Mouse (Mus musculus) neural tube, embryonic 14.5 days (tissue): ENCODE results near the gene Camkmt. TPM values are rescaled to one million over a fixed set of nuclear protein-coding genes. Genes with fewer than 3 reads are reported as not detected.

Experiments used
- ATAC-seq: fragments of 200-750 bp; cut with Nextera tagmentation; 2 replicates; pipeline ENCODE4 v1.8.0; 2017; ENCODE audit warnings: low read depth, mild to moderate bottlenecking, moderate TSS enrichment, moderate library complexity
- H3K27ac ChIP-seq: fragments of 300-500 bp; sonication (generic); 2 replicates; pipeline ENCODE4 v1.5.1; 2014; ENCODE audit warnings: low read depth, mild to moderate bottlenecking, control low read depth, low read length, moderate library complexity, mixed read lengths
- H3K27me3 ChIP-seq: fragments of 300-500 bp; sonication (generic); 2 replicates; pipeline ENCODE4 v1.6.1; 2014; ENCODE audit warnings: low read length; ENCODE audit not compliant: control insufficient read depth, insufficient read depth
- H3K36me3 ChIP-seq: fragments of 300-500 bp; sonication (generic); 2 replicates; pipeline ENCODE4 v1.6.1; 2014; ENCODE audit warnings: low read length, mixed read lengths; ENCODE audit not compliant: control insufficient read depth, insufficient read depth
- H3K4me1 ChIP-seq: fragments of 300-500 bp; sonication (generic); 2 replicates; pipeline ENCODE4 v1.6.1; 2014; ENCODE audit warnings: low read length; ENCODE audit not compliant: control insufficient read depth, insufficient read depth
- H3K4me2 ChIP-seq: fragments of 300-500 bp; sonication (generic); 2 replicates; pipeline ENCODE4 v1.6.1; 2014; ENCODE audit warnings: mild to moderate bottlenecking, low read depth, low read length, control low read depth
- H3K4me3 ChIP-seq: fragments of 300-500 bp; sonication (generic); 2 replicates; pipeline ENCODE4 v1.5.1; 2014; ENCODE audit warnings: low read depth, low read length, control low read depth, mixed read lengths
- H3K9ac ChIP-seq: fragments of 300-500 bp; sonication (generic); replicated peaks from 2 replicates; pipeline ENCODE4 v1.6.1; 2014; ENCODE audit warnings: low read depth, mild to moderate bottlenecking, control low read depth, low read length, mixed read lengths
- H3K9me3 ChIP-seq: fragments of 300-500 bp; sonication (generic); 2 replicates; pipeline ENCODE4 v1.6.1; 2016; ENCODE audit warnings: low read length; ENCODE audit not compliant: control insufficient read depth
- WGBS: fragments of 180-500 bp; shearing (Covaris S2); extraction: QIAGEN DNeasy Blood & Tissue Kit; methylation state at CpG from one replicate; pipeline ENCODE4 v1.1.7; 2014; 5-methylcytosine and 5-hydroxymethylcytosine counted together
- polyA plus RNA-seq: library from polyadenylated mRNA; unstranded; fragments of >200 nt; fragmentation: Nextera tagmentation; extraction: Ambion mirVana; gene quantifications from 2 replicates; pipeline ENCODE4 v1.2.1, GENCODE M21; 2014

Camkmt gene
- polyA plus RNA-seq, 1 experiment from 2014 or later: 24.5 TPM

DNA sequence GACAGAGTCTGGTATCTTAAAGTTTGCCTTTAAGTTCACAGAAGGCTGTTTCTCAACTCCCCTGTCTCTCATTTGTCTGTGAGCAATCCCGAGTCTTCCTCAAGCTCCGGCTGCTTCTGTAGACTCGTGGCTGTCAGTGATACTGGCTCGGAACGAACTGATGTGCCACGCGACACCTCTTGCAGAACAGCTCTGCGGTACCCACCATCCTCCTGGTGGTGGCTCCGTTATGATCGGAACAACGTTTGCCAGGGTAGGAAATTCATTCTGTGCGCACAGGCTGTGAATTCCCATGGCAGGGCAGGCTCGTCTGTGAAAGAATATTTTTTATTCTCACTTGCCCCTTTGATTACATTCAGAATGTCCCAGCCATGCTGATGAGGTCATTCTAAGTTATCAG is 221.0 kb downstream of the Camkmt start:
- Histone ChIP-seq H3K4me3 (no peak overlapping the region), H3K27ac (no peak overlapping the region), H3K4me1 (no peaks in the 10 kb centered on the region), H3K36me3 (no peaks in the 10 kb centered on the region), H3K4me2 (no peak overlapping the region), H3K9me3 (no peaks in the 10 kb centered on the region), H3K27me3 (no peaks in the 10 kb centered on the region), H3K9ac (no peak overlapping the region)
- no peak for ATAC-seq
- 71% methylated on average over 13 of the region's 13 CpGs for WGBS

DNA sequence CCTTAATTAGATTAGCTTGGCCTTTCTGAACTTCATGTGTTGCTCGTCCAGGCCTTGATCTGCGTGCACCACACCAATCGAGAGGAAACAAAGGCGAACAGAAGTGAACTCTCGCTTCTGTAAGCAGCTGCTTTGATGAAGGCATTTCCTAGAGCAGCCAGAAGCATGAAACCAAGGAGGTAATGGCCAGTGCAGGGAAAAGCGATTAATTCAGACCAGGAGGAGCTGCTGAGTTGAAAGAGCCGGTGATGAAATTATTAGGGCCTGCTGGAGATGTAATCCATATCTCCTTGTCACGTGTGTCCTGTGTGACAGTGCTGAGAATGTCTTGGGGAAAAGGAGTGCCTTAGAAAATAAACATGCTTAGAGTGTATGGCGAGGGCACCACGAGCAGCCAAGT is 228.0 kb downstream of the Camkmt start:
- 85% methylated on average over 10 of the region's 10 CpGs for WGBS
- H3K27me3 ChIP-seq: no peaks in the 10 kb centered on the region

DNA sequence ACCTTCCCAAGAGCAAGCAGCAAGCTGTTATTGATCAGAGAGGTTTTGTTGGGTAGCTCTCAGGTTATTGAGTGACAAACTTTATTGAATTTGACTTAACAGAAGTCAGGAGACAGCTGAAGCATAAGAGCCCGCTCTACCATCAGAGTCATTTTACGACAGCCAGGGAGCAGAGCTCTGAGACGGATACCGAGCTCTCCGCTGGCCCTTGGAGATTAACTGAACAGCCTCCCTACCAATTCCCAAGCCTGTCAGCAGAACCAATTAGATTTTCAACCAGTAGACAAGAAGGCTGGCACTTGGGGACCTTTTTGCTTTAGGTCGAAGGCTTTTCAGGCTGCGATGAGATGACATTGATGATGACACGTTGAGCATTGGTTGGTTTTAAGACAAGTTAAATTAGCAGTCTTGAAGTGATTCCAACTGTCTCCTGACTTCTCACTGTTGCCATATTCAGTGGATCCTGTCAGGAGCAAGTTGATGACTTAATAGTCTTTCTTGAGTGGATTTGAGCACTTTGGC is 229.5 kb downstream of the Camkmt start:
- 71% methylated on average over 8 of the region's 8 CpGs for WGBS
- H3K4me3 ChIP-seq: no peak overlapping the region
- H3K36me3 ChIP-seq: no peaks in the 10 kb centered on the region
- no peak overlapping the region for H3K9ac ChIP-seq
- no peaks in the 10 kb centered on the region for H3K27me3 ChIP-seq
- H3K9me3 ChIP-seq: no peaks in the 10 kb centered on the region
- no peaks in the 10 kb centered on the region for H3K4me1 ChIP-seq
- no peak overlapping the region for H3K27ac ChIP-seq
- H3K4me2 ChIP-seq: no peak overlapping the region
- ATAC-seq: no peak

More for the DNA sequence above, 228.0 kb downstream of the Camkmt start:
- Histone ChIP-seq H3K9me3 (no peaks in the 10 kb centered on the region), H3K4me3 (no peak overlapping the region), H3K27ac (no peak overlapping the region), H3K9ac (no peak overlapping the region), H3K36me3 (no peaks in the 10 kb centered on the region), H3K4me2 (no peak overlapping the region), H3K4me1 (no peaks in the 10 kb centered on the region)
- ATAC-seq: no peak

DNA sequence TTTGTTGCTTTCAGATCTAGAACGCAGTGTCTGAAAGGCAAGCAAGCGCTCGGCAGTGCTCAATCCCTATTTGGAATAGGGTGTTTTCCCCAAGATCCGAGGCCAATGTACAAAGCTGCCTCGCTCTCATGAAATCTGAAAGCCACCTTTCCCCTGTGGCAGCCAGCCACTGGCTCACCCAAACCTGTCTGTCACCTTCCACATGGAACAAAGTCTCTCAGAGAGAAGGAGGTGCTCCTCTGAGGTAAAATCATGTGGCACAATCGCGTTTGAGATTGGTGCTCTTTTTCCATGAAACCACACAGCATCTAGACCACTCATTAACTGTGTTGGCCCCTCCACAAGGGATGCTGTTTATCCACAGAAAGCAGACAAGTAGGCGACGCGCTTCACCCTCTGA is 238.5 kb downstream of the Camkmt start:
- Histone ChIP-seq H3K4me1 (no peaks in the 10 kb centered on the region), H3K27me3 (no peaks in the 10 kb centered on the region), H3K27ac (no peak overlapping the region), H3K4me3 (no peak overlapping the region), H3K9me3 (no peaks in the 10 kb centered on the region), H3K9ac (no peak overlapping the region), H3K4me2 (no peak overlapping the region), H3K36me3 (no peaks in the 10 kb centered on the region)
- 93% methylated on average over 10 of the region's 10 CpGs for WGBS
- no peak for ATAC-seq

DNA sequence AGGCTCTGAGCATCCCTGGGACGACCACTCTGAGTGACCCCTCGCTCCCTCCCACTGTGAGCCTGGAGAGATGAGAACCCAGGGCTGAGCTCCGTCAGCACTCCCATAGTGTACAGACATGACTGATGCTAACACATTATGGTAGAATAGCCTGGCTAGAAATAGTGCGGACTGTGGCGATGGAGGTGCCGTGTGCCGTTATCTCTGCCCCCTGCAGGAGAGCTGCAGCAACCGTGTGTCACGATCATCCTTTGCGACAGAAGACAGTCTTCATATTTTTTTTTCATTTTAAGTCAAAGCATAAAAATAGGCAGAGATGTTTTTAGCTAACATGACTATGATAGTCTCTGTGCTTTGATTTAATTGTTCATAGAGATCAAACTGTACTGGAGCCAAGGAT is 245.1 kb downstream of the Camkmt start:
- H3K27me3 ChIP-seq: no peaks in the 10 kb centered on the region
- no peak overlapping the region for H3K4me2 ChIP-seq
- 83% methylated on average over 10 of the region's 10 CpGs for WGBS
- H3K27ac ChIP-seq: no peak overlapping the region
- no peaks in the 10 kb centered on the region for H3K36me3 ChIP-seq
- ATAC-seq: no peak
- no peak overlapping the region for H3K4me3 ChIP-seq
- no peaks in the 10 kb centered on the region for H3K9me3 ChIP-seq
- H3K9ac ChIP-seq: no peak overlapping the region
- H3K4me1 ChIP-seq: no peaks in the 10 kb centered on the region

DNA sequence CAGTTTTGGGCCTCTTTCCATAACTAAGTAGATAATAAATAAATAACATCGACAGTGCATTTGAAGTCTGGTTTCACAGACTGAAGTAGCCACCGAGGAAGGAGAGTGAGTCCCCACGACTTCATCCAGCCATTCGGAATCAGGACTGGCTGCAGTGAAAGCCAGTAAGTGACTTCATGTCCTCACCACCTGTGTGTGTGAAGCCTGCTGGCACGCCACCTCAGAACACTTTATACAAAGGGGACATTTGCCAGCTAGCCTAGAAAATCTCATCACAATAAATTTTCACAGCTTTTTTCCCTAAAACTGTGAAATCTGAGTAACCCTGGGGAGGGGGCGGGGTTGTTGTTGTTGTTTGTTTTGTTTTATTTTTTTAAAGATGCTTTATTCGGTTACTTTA is 247.3 kb downstream of the Camkmt start:
- H3K4me1 ChIP-seq: no peaks in the 10 kb centered on the region
- H3K36me3 ChIP-seq: no peaks in the 10 kb centered on the region
- H3K9me3 ChIP-seq: no peaks in the 10 kb centered on the region
- H3K27me3 ChIP-seq: no peaks in the 10 kb centered on the region
- no peak overlapping the region for H3K27ac ChIP-seq
- no peak overlapping the region for H3K4me3 ChIP-seq
- WGBS: 84% methylated on average over 7 of the region's 7 CpGs
- no peak overlapping the region for H3K4me2 ChIP-seq
- ATAC-seq: no peak
- no peak overlapping the region for H3K9ac ChIP-seq

DNA sequence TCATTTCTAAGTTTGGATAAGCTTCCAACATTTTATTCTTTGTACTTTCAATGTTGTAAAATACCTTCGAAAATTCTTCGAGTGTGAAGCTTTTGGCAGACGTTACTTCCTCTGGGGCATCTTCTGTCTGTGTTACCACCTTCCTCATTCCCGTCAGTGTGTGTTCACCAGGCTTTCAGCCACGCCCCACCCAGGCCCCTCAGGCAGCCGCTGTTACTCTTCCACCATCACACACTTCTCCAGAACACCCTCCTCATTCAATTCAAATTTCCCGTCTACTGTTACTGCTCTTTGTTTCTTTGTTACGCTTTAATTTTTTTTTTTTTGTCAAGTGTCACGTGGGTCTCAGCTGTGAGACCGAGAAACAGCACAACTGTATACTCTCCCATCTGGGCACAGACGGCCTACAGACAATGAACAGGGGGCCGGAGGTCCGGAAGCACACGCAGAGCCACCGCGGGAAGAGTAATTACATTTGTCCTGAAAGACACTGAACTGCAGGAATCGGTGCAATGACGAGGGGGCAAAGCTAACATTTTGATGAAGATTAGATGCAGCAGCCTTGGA is 250.9 kb downstream of the Camkmt start:
- H3K4me1 ChIP-seq: no peaks in the 10 kb centered on the region
- peak; percentile 56 for ATAC-seq
- no peak overlapping the region for H3K9ac ChIP-seq
- no peaks in the 10 kb centered on the region for H3K36me3 ChIP-seq
- H3K4me3 ChIP-seq: 0 out of 2 replicates have a peak overlapping the region, but pooled peaks have one; percentile 4
- WGBS: 23% methylated on average over 18 of the region's 18 CpGs
- peak overlapping the region; percentile 35 for H3K4me2 ChIP-seq
- no peaks in the 10 kb centered on the region for H3K9me3 ChIP-seq
- no peak overlapping the region for H3K27ac ChIP-seq
- H3K27me3 ChIP-seq: no peaks in the 10 kb centered on the region

DNA sequence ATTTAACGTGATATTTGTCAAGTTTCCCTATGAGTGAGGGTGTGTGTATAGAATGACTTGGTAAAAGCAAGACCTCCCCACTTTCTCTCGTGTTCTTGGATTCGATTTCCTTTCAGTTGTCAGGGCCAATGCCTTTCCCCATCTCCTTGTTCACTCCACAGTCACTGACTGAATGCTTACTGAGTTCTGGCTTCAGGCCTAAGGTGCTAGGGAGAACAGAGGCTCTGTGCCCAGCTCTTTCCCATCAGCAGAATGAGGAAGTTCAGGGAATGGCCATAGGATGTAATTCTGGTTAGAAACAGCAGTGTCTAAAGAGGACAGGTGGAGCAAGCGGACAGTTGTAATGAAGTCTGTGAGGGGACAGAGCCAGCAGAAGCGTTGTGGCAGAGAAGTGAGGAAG is 252.1 kb downstream of the Camkmt start:
- no peak overlapping the region for H3K4me3 ChIP-seq
- H3K4me2 ChIP-seq: no peak overlapping the region
- no peaks in the 10 kb centered on the region for H3K4me1 ChIP-seq
- WGBS: 93% methylated on average over 5 of the region's 5 CpGs
- no peak for ATAC-seq
- no peaks in the 10 kb centered on the region for H3K9me3 ChIP-seq
- no peaks in the 10 kb centered on the region for H3K36me3 ChIP-seq
- H3K27me3 ChIP-seq: no peaks in the 10 kb centered on the region
- no peak overlapping the region for H3K9ac ChIP-seq
- no peak overlapping the region for H3K27ac ChIP-seq

DNA sequence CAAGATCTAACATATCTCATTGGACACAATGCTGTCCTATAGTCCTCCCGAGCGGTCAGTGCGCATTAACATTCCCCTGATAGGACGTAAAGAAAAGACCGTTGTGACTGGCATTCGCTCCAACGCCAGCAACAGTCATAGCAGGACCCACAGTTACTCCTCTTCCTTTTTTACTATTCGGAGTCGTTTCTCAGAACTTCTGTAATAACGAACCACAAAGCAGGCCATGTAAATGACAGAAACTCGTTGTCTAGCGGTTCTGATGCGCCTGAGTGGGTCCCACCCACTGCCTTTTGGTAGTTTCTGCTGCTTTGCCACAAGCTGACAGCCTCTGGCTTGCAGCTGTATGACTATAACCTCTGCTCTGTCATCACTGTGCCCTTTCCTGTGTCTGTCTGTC is 253.1 kb downstream of the Camkmt start:
- H3K4me3 ChIP-seq: no peak overlapping the region
- WGBS: 75% methylated on average over 13 of the region's 13 CpGs
- ATAC-seq: no peak
- H3K27me3 ChIP-seq: no peaks in the 10 kb centered on the region
- H3K4me2 ChIP-seq: no peak overlapping the region
- H3K4me1 ChIP-seq: no peaks in the 10 kb centered on the region
- H3K36me3 ChIP-seq: no peaks in the 10 kb centered on the region
- H3K27ac ChIP-seq: no peak overlapping the region
- no peaks in the 10 kb centered on the region for H3K9me3 ChIP-seq
- no peak overlapping the region for H3K9ac ChIP-seq
